Mouse (Mus musculus): ENCODE measurements at regions not wholly inside any gene's neighbourhood (a gene's known extent, or its start where the extent isn't known, plus 50 kb on each side); places are given as distances from the start of the nearest gene placed in this dataset.

- no peak for DNase-seq (ENCODE audit: low spot score in 2 of 2)
These were observed 54.0 kb upstream of the Cerkl start for GRCm38 (mm10) chr2:79510485-79511094.

- no peak for DNase-seq (ENCODE audit: low spot score in 2 of 2)
These were observed 54.5 kb upstream of the Cerkl start for GRCm38 (mm10) chr2:79511108-79511507.

DNA sequence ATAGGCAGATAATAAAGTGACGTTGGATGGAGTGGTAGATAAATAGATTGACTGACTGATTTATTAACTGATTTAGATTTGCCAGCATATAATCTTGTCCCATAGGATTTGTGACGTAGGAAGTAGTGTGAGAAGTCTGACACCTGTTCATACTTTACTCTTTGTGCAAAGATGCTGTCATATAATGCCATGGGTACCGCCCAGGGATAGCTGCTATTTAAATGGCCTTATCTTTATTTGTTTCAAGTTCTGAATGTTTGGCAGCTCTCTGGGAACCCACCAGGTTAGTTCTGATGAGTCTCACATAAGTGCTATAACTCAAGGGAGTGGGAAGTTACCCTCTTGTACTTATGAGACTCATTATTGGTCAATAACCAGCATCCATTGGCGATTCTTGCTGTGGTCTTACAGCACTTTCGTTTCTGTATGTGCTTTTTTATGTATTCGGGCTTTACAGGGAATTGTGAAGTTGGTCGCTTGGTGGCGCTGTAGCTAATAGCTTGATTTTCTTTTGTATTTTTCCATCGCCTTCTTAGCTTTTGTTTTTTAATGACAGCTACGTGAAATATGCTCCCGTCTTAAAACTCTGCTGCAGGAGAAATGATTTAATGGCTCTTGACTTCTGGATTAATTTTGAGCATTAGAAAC is 55.2 kb upstream of the Cerkl start:
- DNase-seq (ENCODE audit: low spot score in 2 of 2) = peak in 1 of 2 experiments; percentile 35

DNA sequence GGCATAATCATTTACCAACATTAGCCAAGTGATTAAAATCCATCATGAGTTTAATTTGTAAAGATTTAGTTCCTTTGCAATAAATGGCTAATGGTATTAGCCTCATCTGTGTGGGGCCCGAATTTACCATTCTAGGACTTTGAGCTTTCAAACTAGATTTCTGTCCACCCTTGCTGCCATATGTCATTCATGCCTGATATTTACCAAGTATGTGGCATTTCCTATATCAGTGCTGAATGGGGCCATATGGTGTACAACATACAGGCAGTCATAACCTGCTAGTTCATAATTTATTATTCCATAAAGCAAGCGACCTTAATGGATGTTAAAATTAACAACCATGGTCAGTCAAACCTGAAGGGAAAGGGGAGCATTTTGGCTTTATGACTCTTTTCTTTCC is 55.8 kb upstream of the Cerkl start:
- DNase-seq (ENCODE audit: low spot score in 2 of 2) = no peak

GRCm38 (mm10) chr2:79513726-79514125 is 57.1 kb upstream of the Cerkl start:
- no peak for DNase-seq (ENCODE audit: low spot score in 2 of 2)

GRCm38 (mm10) chr2:79518046-79518750 is 61.6 kb upstream of the Cerkl start:
- DNase-seq (ENCODE audit: low spot score in 2 of 2) = no peak

- DNase-seq (ENCODE audit: low spot score in 2 of 2) = no peak
These were observed 63.3 kb upstream of the Cerkl start for GRCm38 (mm10) chr2:79519799-79520449.

DNA sequence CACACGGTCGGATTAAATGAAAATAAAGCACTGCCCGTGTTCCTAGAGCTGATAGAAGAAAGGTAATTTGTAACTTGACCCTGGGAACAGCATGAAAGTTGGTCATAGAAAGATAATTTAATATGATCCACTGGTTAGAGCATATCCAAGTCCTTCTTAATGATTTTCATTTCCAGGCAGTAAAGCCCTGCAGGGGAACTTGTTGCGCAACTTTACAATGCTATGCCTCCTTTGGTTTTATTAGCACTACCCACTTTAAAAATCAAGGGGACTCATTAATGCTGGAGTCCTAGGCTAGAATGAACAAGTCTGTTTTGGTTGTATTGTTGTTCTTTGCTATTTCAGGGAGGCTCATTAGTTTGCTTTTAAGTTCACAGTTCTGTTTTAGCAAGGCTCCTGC is 66.9 kb upstream of the Cerkl start:
- no peak for DNase-seq (ENCODE audit: low spot score in 2 of 2)

GRCm38 (mm10) chr2:79527529-79527928 is 70.9 kb upstream of the Cerkl start:
- no peak for DNase-seq (ENCODE audit: low spot score in 2 of 2)

DNA sequence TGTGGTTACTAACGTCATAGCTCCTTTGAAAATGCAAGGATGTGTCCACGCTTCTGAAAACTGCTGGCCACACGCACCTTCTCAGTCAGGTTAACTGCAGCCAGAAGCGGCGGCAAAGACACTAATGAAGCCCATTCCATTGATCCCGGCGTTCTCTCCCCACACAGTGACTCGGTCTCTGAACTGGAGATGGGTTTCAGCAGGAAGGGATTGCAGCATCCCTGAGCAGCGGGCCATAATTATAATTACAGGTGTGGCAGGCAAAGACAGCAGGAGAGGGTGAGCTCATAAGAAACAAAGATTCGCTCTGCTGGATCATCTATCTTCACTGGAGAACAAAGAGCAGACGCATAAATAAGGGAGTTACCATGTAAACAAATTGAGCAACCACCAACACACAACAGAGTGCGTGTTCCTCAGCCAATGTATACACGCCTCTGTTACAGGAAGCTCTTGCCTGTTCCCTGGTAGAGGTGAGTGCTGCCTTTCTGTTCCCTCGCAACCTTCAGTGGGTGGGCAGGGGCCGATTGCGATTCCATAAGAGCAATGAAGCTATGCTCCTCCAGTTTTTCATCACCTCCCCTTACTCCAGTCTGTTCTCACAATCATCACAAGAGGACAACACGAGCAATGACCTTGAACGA is 71.9 kb upstream of the Cerkl start:
- DNase-seq (ENCODE audit: low spot score in 2 of 2) = no peak

GRCm38 (mm10) chr2:79529185-79529584 is 72.6 kb upstream of the Cerkl start:
- no peak for DNase-seq (ENCODE audit: low spot score in 2 of 2)

- no peak for DNase-seq (ENCODE audit: low spot score in 2 of 2)
These were observed 76.1 kb upstream of the Cerkl start for GRCm38 (mm10) chr2:79532610-79533160.

DNA sequence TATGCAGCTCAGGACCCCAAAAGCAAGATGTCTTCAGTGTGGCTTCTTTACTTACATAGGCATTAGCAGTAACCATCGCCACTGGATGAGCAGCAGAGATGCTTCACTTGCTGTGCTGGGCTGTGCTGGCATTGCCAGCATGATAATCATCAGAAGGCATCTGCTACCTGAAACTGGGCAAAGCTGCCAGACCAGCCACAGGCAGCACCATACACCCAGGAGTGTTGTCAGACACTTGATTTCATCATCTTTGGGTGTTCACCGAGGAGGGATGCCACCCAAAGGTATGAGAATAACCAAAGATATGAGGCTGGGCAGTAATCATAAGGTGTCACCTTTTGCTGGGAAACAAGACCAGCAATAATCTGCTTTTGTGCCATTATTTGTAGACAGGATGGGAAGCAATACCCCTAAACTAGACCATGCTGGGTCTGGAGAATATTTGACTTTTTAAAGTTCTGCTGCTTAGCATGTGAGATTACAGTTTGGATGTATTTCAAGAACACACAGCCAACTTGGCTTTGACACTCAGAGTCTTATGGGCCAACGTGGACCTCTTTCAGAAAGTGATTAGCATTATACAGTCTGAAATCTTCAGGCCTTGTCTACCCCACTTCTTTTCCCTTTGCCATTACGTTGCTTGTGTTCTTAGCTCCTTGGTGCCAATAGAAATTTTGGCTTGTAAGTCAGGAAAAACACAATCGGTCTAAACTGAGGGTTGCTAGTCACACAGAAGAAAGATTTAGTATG is 80.7 kb upstream of the Cerkl start:
- DNase-seq (ENCODE audit: low spot score in 2 of 2) = no peak

- DNase-seq (ENCODE audit: low spot score in 2 of 2) = no peak
These were observed 83.8 kb upstream of the Cerkl start for GRCm38 (mm10) chr2:79540384-79540783.

- DNase-seq (ENCODE audit: low spot score in 2 of 2) = no peak
These were observed 85.8 kb upstream of the Cerkl start for GRCm38 (mm10) chr2:79542191-79542980.

- no peak for DNase-seq (ENCODE audit: low spot score in 2 of 2)
These were observed 86.9 kb upstream of the Cerkl start for GRCm38 (mm10) chr2:79543456-79543855.

- no peak for DNase-seq (ENCODE audit: low spot score in 2 of 2)
These were observed 87.6 kb upstream of the Cerkl start for GRCm38 (mm10) chr2:79543948-79544792.

DNA sequence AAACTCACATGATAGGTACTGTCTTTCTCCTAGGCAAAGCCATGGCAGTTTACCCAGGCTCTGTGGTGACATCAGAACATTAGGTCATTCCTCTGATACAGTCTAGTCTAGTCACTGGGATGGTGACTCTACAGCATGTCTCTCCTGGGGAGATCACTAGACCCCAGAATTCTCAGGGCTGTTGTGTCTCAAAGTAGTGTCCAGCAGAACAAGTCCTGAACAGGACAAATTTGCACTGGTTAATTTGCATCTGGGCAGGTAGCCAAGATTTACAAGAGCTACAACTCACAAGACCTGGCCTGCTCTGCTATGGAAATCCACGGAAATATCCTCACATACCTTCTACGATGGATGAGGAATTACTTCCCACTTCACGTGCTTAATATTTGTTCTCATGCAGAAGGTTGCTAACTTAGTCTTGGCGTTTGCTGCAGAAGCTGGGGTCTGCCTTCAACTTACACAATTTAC is 88.2 kb upstream of the Cerkl start:
- DNase-seq (ENCODE audit: low spot score in 2 of 2) = no peak

DNA sequence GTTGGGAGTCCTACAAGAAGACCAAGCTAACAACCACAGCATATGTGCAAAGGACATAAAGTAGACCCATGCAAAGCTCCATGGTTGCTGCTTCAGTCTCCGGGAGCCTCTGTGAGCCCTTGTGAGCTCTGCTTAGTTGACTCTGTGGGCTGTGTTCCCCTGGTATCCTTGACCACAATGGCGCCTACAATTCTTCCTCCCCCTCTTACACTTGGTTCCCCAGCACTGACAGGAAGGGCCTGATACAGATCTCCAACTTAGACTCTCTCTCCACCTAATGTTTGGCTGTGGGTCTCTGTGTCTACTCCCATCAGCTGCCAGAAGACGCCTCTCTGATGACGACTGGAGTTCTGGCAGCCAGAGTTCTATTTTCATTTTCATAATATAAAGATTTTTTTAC is 88.9 kb upstream of the Itprid2 start:
- no peak for DNase-seq (ENCODE audit: low spot score in 2 of 2)

Measured in adrenal gland, postnatal 4 days (tissue).